Mouse (Mus musculus) ES-Bruce4 (cell line): ENCODE measurements around the gene Arhgef19. TPM values are rescaled to one million over a fixed set of nuclear protein-coding genes. Genes with fewer than 3 reads are reported as not detected.

Source experiments
- H3K27ac ChIP-seq: 2 replicates; pipeline ENCODE4 v1.5.1; 2012; ENCODE audit warnings: low read length, inconsistent platforms; ENCODE audit not compliant: insufficient read depth
- H3K27me3 ChIP-seq: 2 replicates; pipeline ENCODE4 v1.6.1; 2012; ENCODE audit warnings: mild to moderate bottlenecking, low read length, inconsistent platforms; ENCODE audit not compliant: control insufficient read depth, poor library complexity, insufficient read depth, severe bottlenecking
- H3K36me3 ChIP-seq: 2 replicates; pipeline ENCODE4 v1.6.1; 2012; ENCODE audit warnings: inconsistent platforms, mild to moderate bottlenecking, low read length, moderate library complexity; ENCODE audit not compliant: control insufficient read depth, poor library complexity, insufficient read depth, severe bottlenecking
- H3K4me1 ChIP-seq: one replicate; pipeline ENCODE4 v1.8.1; 2011; ENCODE audit warnings: low read length; ENCODE audit not compliant: control insufficient read depth, insufficient read depth
- H3K4me3 ChIP-seq: 2 replicates; pipeline ENCODE4 v1.5.1; 2011; ENCODE audit warnings: low read depth, mild to moderate bottlenecking, low read length
- H3K9ac ChIP-seq: 2 replicates; pipeline ENCODE4 v1.6.1; 2012; ENCODE audit warnings: low read depth, mild to moderate bottlenecking, inconsistent platforms; ENCODE audit not compliant: poor library complexity, severe bottlenecking
- H3K9me3 ChIP-seq: replicated peaks from 2 replicates; pipeline ENCODE4 v1.6.1; 2012; ENCODE audit warnings: mild to moderate bottlenecking, low read length, inconsistent platforms; ENCODE audit not compliant: control insufficient read depth, poor library complexity, insufficient read depth, severe bottlenecking
- CTCF ChIP-seq: IDR thresholded peaks from one replicate; pipeline ENCODE4 v1.8.1; 2011; ENCODE audit warnings: low read depth, low read length
- EP300 ChIP-seq: IDR thresholded peaks from 2 replicates; pipeline ENCODE4 v1.6.1; 2011; ENCODE audit warnings: low read depth, low read length; ENCODE audit not compliant: insufficient read depth
- POLR2A ChIP-seq: IDR thresholded peaks from one replicate; pipeline ENCODE4 v1.8.1; 2011; ENCODE audit warnings: low read length; ENCODE audit not compliant: insufficient read depth
- polyA plus RNA-seq: library from polyadenylated mRNA; stranded (reverse); fragments of >200 nt; gene quantifications from 2 replicates; pipeline ENCODE4 v1.2.4, GENCODE M21; 2011; ENCODE audit warnings: low read depth; ENCODE audit not compliant: missing spikeins, insufficient read depth, insufficient read length

Gene Arhgef19
- 7.5 and 8.3 TPM in 2 replicates for polyA plus RNA-seq

DNA sequence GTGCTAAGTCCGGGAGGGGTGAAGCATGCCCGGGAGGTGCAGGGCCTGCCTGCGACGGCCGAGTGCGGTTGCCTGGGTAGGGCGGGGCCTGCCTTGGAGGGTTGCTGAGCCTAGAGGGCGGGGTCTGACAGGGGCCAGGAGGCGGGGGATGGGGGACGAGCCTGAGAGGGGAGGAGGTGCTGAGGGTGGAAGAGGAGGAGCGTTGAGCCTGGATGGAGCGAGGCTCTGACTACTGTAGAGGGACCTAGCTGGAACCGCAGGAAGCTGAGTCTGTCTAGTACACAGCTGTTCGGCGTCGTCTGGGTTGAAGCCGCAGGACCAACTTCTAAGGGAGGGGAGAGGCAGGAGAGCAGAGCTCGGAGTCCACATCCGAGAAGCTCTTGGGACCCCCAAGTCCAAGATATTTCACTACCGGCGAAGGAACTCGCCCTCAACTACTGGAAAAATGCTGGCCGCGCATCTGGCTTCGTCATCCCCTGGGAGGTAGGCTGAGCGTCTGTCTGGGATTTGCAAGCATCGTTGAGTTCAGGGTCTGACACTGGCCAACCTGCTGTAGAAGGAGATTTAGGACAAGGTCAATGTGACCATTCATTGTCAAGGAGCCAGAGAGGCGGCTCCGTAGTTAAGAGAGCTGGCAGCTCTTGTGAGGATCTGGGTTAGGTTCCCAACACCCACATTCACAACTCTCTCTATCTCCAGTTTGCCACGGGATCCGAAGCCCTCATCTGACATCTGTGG, at the start of gene Arhgef19:
Gene Arhgef19 (plus strand): TSS at position 112 of the 738 bp plus-strand sequence.
- no peaks in the 10 kb centered on the region for H3K36me3 ChIP-seq
- H3K4me3 ChIP-seq = peak within 1 kb of the TSS; percentile 75
- TF ChIP-seq EP300 = peak; percentile 65; the same call in 1 of the 2 replicates
- TF ChIP-seq POLR2A = peak; percentile 21
- no peak for TF ChIP-seq CTCF
- H3K9ac ChIP-seq = peak within 1 kb of the TSS; percentile 18; the same call in 1 of the 2 replicates
- H3K27ac ChIP-seq = no peak within 1 kb of the TSS
- peaks cover 6% of the 10 kb centered on the region for H3K4me1 ChIP-seq
- H3K9me3 ChIP-seq = no peaks in the 10 kb centered on the region
- no peaks in the 10 kb centered on the region for H3K27me3 ChIP-seq

DNA sequence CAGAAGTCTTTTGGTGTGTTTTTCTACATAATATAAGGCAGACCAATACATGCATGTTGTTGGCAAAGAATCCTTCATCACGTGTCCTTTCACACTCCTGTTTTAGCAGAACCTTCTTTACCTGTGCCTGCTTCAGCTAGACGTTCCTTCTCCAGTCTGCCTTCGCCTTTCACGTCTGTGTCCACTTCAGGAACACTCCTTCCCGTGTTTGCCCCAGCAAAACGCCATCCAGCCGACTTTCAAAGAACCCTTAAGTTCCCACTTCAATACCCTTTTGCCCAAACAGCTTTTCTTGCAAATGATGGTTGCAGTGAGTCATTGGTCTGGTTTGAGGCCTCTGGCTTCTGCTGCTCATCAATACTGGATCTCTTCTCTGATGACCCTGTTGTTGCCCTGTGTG, 48.0 kb upstream of the Arhgef19 start:
- no peak overlapping the region for H3K27ac ChIP-seq

DNA sequence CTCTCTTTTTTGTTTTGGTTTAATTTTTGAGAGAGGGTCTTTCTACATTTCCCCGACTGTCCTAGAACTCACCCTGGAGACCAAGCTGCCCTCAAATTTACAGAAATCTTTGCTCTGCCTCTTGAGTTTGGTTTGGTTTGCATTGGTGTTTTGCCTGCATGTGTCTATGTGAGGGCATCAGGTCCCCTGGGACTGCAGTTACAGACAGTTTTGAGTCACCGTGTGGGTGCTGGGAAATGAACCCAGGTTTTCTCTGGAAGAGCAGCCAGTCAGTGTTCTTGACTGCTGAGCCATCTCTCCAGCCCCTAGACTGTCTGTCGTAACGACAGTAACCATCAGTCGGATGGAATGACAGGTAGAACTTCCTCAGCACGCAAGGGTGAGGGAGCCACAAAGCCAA, 44.7 kb upstream of the Arhgef19 start:
- peaks cover 15% of the 10 kb centered on the region for H3K36me3 ChIP-seq
- TF ChIP-seq POLR2A (no peak), CTCF (no peak)
- H3K27ac ChIP-seq = no peak overlapping the region
- H3K9ac ChIP-seq = no peak overlapping the region
- no peaks in the 10 kb centered on the region for H3K9me3 ChIP-seq
- no peaks in the 10 kb centered on the region for H3K4me1 ChIP-seq
- H3K4me3 ChIP-seq = no peak overlapping the region
- H3K27me3 ChIP-seq = no peaks in the 10 kb centered on the region

More for the DNA sequence above, 48.0 kb upstream of the Arhgef19 start:
- no peaks in the 10 kb centered on the region for H3K27me3 ChIP-seq
- no peaks in the 10 kb centered on the region for H3K4me1 ChIP-seq
- no peaks in the 10 kb centered on the region for H3K9me3 ChIP-seq
- H3K36me3 ChIP-seq = no peaks in the 10 kb centered on the region
- no peak overlapping the region for H3K4me3 ChIP-seq
- no peak overlapping the region for H3K9ac ChIP-seq
- TF ChIP-seq CTCF = no peak
- no peak for TF ChIP-seq EP300
- TF ChIP-seq POLR2A = no peak

DNA sequence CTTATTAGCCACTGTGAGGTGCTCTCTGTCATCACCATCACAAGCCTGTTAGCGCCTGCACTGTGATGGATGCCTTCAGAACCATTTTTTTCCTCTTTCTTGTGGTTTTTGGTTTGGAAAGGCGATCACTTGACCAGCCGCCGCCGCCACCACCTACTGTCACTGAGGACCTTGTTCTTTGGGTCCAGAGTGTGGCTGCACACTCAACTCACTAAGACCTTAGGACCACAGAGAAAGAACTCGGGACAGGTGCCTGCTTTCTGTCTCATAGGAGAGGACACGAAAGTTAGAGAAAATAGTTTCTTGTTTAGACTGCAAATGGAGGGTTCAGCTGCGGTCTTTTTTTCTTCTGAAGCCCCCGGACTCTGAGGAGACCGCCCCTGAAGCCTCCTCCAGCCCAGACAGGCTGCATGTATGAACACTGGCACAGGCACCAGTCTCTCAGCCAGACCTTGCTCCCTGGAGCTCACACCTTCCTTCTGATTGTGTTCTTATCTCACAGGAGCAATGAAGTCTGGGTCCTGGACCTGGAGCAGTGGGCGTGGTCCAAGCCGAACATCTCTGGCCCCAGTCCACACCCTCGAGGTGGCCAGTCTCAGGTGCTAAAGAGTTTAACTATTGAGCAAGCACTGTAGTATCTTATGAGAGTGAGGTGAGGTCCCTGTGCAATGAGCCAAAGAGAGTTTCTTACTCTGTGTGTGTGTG, 42.2 kb upstream of the Arhgef19 start:
- Histone ChIP-seq H3K4me1 (no peaks in the 10 kb centered on the region), H3K36me3 (peaks cover 29% of the 10 kb centered on the region), H3K9ac (no peak overlapping the region), H3K27ac (no peak overlapping the region), H3K27me3 (no peaks in the 10 kb centered on the region), H3K4me3 (no peak overlapping the region), H3K9me3 (no peaks in the 10 kb centered on the region)
- TF ChIP-seq CTCF = no peak
- TF ChIP-seq EP300 = no peak
- no peak for TF ChIP-seq POLR2A

DNA sequence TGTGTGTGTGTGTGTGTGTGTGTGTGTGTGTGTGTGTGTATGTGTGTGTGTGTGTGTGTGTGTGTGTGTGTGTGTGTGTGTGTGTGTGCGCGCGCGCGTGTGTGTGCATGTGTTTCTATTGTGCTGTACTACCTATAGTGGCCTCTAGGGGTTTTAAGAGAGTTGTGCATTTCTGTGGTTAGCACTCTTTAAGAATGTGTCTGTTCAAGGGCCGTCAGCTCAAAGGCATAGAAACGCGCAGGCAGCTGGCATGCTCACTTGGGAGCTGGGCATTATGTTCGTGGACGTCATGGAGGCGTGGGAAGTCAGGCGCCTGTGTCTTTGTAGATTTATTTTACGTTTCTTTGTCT, 41.6 kb upstream of the Arhgef19 start:
- Histone ChIP-seq H3K4me1 (no peaks in the 10 kb centered on the region), H3K4me3 (no peak overlapping the region), H3K9ac (no peak overlapping the region), H3K27me3 (no peaks in the 10 kb centered on the region), H3K9me3 (no peaks in the 10 kb centered on the region), H3K27ac (no peak overlapping the region), H3K36me3 (peaks cover 32% of the 10 kb centered on the region)
- TF ChIP-seq CTCF (no peak), POLR2A (no peak), EP300 (no peak)

DNA sequence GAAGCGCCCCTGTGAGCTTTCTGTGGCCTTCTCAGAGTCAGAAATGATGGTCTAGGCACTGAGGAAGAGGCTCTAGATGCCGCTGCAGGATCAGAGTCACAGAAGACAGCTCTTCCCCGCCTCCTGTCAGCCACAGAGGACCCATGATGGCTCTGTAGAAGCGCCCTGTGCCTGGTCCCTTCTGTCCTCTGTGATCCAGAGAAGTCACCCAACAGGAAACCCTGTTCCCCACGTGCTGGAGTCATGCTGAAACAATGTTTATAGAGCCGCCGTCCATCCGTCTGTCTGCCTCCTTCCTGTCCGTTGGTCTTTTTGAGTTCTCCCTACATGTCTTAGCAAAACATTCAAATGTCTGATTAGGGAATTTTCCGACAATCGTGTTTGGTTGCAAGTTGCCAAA, 38.4 kb upstream of the Arhgef19 start:
- H3K9me3 ChIP-seq = no peaks in the 10 kb centered on the region
- H3K4me1 ChIP-seq = no peaks in the 10 kb centered on the region
- H3K9ac ChIP-seq = no peak overlapping the region
- no peaks in the 10 kb centered on the region for H3K27me3 ChIP-seq
- H3K27ac ChIP-seq = no peak overlapping the region
- no peak overlapping the region for H3K4me3 ChIP-seq
- TF ChIP-seq CTCF (no peak), EP300 (no peak), POLR2A (no peak)
- H3K36me3 ChIP-seq = peaks cover 32% of the 10 kb centered on the region
